Comparison of ENCODE assay signal across 25 mouse cellular contexts in genomic region chr9:119355943-119356342, GRCm38 (mm10). TPM values are rescaled to one million over a fixed set of nuclear protein-coding genes. Genes with fewer than 3 reads are reported as not detected.
"Had no signal": no experiment of that assay in that cellular context is flagged by ENCODE, and none has a peak within 500 bp of the region (broad histone marks: within the 10 kb centered on the region; RNA-seq: fewer than 3 reads in every experiment).

No protein-coding gene starts in this region.

- H3K9ac ChIP-seq: kidney, embryonic 15.5 days; liver, embryonic 13.5 days; midbrain, embryonic 12.5 days; midbrain, embryonic 15.5 days; neural tube, embryonic 12.5 days; neural tube, embryonic 15.5 days had no signal

- ATAC-seq: midbrain, embryonic 15.5 days had no signal

- H3K4me2 ChIP-seq: kidney, embryonic 15.5 days; liver, embryonic 13.5 days; midbrain, embryonic 12.5 days; midbrain, embryonic 15.5 days; neural tube, embryonic 12.5 days; neural tube, embryonic 15.5 days had no signal

- DNase-seq: kidney, adult 11 months; kidney, adult 8-10 months; kidney, postnatal 10 days; kidney, postnatal 36 days; layer of hippocampus, postnatal 36 days; liver, embryonic 13.5 days; lung, adult 2 months; lung, postnatal 36 days; thymus, adult 2 months; thymus, postnatal 14 days; thymus, postnatal 4 days had no signal

- H3K36me3 ChIP-seq: midbrain, embryonic 15.5 days had no signal

- H3K4me1 ChIP-seq: midbrain, embryonic 12.5 days had no signal

- H3K9me3 ChIP-seq: kidney, embryonic 15.5 days; liver, embryonic 13.5 days; megakaryocyte, embryonic 14.5 days; midbrain, embryonic 12.5 days; midbrain, embryonic 15.5 days; neural tube, embryonic 12.5 days; neural tube, embryonic 15.5 days had no signal

- H3K4me3 ChIP-seq: kidney, embryonic 15.5 days; liver, embryonic 13.5 days; megakaryocyte, embryonic 14.5 days; midbrain, embryonic 12.5 days; midbrain, embryonic 15.5 days; neural tube, embryonic 12.5 days; neural tube, embryonic 15.5 days had no signal

- H3K27ac ChIP-seq: kidney, embryonic 15.5 days; liver, embryonic 13.5 days; midbrain, embryonic 12.5 days; midbrain, embryonic 15.5 days; neural tube, embryonic 12.5 days; neural tube, embryonic 15.5 days had no signal

- H3K27me3 ChIP-seq: kidney, embryonic 15.5 days; liver, embryonic 13.5 days; midbrain, embryonic 12.5 days; midbrain, embryonic 15.5 days; neural tube, embryonic 15.5 days had no signal

RNA-seq across cellular contexts. Expression of gene Slc22a14, which starts 9.4 kb away (rescaled TPM):
- total RNA-seq: layer of hippocampus, postnatal 10 days; layer of hippocampus, postnatal 36 days; left cerebral cortex, postnatal 10 days; left cerebral cortex, postnatal 36 days; liver, adult 2 months had no signal
- polyA plus RNA-seq: limb, embryonic 11.5 days; liver, adult 2 months; liver, embryonic 13.5 days; liver, embryonic 16.5 days; midbrain, embryonic 12.5 days; midbrain, embryonic 15.5 days; neural tube, embryonic 12.5 days; neural tube, embryonic 15.5 days; small intestine, adult 2 months; stomach, embryonic 16.5 days had no signal
